Mouse (Mus musculus): ENCODE data around the gene Drg1. TPM values are rescaled to one million over a fixed set of nuclear protein-coding genes. Genes with fewer than 3 reads are reported as not detected.
"Not testable (repeated sequence)": the region's sequence is repeated elsewhere in the genome, so short reads cannot be mapped to it uniquely, and the experiment has no call there.

Drg1 gene
- polyA plus RNA-seq, 1 experiment from 2014 or later = 249 TPM

- not testable (repeated sequence) for H3K4me3 ChIP-seq (ENCODE audit: low read length); H3K4me2 ChIP-seq (replicated peaks; ENCODE audit: low read depth, low read length); H3K4me1 ChIP-seq (ENCODE audit: insufficient read depth, low read length); H3K9me3 ChIP-seq (ENCODE audit: low read length); H3K36me3 ChIP-seq (ENCODE audit: insufficient read depth, low read length); ATAC-seq (ENCODE audit: low FRiP score, low TSS enrichment); H3K27ac ChIP-seq (ENCODE audit: low read length); H3K9ac ChIP-seq (replicated peaks; ENCODE audit: low read length); H3K27me3 ChIP-seq (ENCODE audit: insufficient read depth, low read length)
- 84% methylated on average over 7 of the region's 7 CpGs for WGBS
Measured at GRCm38 (mm10) chr11:3179726-3180092, 86.5 kb downstream of the Drg1 start.

DNA sequence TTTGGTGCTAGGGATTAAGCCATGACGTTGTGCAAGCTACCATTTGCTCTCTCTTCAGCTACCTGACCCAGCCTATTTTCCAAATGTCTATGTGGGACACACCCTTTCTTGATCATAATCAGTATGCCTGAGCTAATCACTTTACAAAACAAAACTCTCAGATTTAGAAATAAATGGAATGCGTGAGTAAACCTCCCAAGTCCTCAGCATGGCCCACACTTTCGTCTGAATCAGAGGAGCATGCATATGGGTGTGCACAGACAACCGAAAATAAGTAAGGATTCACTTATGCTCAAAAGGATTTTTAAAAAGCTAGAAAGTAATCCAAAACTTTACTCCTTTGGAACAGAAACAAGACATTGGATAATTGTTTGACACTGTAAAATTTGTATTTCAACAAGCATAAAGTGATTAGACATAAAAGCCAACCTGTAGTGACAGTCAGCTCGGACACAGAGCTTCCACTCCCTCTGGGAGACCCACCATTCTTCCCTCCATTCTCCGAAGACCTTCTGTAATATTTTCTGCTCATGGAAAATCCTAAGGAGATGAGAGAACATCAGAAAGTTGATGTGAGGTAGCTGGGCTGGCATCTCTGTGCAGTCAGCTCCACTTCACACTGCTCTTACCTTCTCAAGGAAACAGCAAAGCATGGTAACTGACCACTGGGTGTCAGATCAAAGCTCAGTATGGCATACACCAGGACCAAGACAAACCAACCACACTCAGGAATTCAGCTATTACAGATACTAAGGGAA is 87.1 kb downstream of the Drg1 start:
- not testable (repeated sequence) for H3K27ac ChIP-seq (ENCODE audit: low read length); ATAC-seq (ENCODE audit: low FRiP score, low TSS enrichment); H3K9ac ChIP-seq (replicated peaks; ENCODE audit: low read length); H3K4me2 ChIP-seq (replicated peaks; ENCODE audit: low read depth, low read length); H3K4me1 ChIP-seq (ENCODE audit: insufficient read depth, low read length); H3K4me3 ChIP-seq (ENCODE audit: low read length); H3K27me3 ChIP-seq (ENCODE audit: insufficient read depth, low read length); H3K36me3 ChIP-seq (ENCODE audit: insufficient read depth, low read length); H3K9me3 ChIP-seq (ENCODE audit: low read length)
- WGBS = 82% methylated on average over 6 of the region's 6 CpGs

- 77% methylated on average over 11 of the region's 11 CpGs for WGBS
- peak; percentile 50; the same call in 1 of the 2 replicates for ATAC-seq (ENCODE audit: low FRiP score, low TSS enrichment)
- not testable (repeated sequence) for H3K9ac ChIP-seq (replicated peaks; ENCODE audit: low read length)
Measured at GRCm38 (mm10) chr11:3173425-3174318, 92.5 kb downstream of the Drg1 start.

GRCm38 (mm10) chr11:3172526-3172925 is 93.7 kb downstream of the Drg1 start:
- H3K9ac ChIP-seq (replicated peaks; ENCODE audit: low read length); H3K27me3 ChIP-seq (ENCODE audit: insufficient read depth, low read length); H3K36me3 ChIP-seq (ENCODE audit: insufficient read depth, low read length); H3K9me3 ChIP-seq (ENCODE audit: low read length); H3K4me2 ChIP-seq (replicated peaks; ENCODE audit: low read depth, low read length); H3K27ac ChIP-seq (ENCODE audit: low read length); H3K4me1 ChIP-seq (ENCODE audit: insufficient read depth, low read length); ATAC-seq (ENCODE audit: low FRiP score, low TSS enrichment); H3K4me3 ChIP-seq (ENCODE audit: low read length): not testable (repeated sequence)
- WGBS = 57% methylated on average over 4 of the region's 6 CpGs

More at GRCm38 (mm10) chr11:3173425-3174318, 92.5 kb downstream of the Drg1 start:
- not testable (repeated sequence) for H3K27me3 ChIP-seq (ENCODE audit: insufficient read depth, low read length); H3K9me3 ChIP-seq (ENCODE audit: low read length); H3K4me3 ChIP-seq (ENCODE audit: low read length); H3K4me2 ChIP-seq (replicated peaks; ENCODE audit: low read depth, low read length); H3K27ac ChIP-seq (ENCODE audit: low read length); H3K4me1 ChIP-seq (ENCODE audit: insufficient read depth, low read length); H3K36me3 ChIP-seq (ENCODE audit: insufficient read depth, low read length)

DNA sequence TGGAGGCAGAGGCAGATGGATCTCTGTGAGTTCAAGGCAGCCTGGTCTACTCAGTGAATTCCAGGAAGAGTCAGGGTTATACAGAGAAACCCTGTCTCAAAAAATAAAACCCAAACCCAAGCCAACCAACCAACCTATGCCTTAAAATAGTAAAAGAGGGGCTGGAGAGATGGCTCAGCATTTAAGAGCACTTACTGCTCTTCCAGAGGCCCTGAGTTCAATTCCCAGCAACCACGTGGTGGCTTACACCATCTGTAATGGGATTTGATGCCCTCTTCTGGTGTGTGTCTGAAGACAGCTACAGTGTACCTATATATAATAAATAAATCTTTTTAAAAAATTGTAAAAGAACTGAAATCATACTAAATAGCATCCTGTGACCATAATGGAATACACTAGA is 94.3 kb downstream of the Drg1 start:
- H3K9me3 ChIP-seq (ENCODE audit: low read length); ATAC-seq (ENCODE audit: low FRiP score, low TSS enrichment); H3K4me2 ChIP-seq (replicated peaks; ENCODE audit: low read depth, low read length); H3K27ac ChIP-seq (ENCODE audit: low read length); H3K4me3 ChIP-seq (ENCODE audit: low read length); H3K4me1 ChIP-seq (ENCODE audit: insufficient read depth, low read length); H3K9ac ChIP-seq (replicated peaks; ENCODE audit: low read length); H3K27me3 ChIP-seq (ENCODE audit: insufficient read depth, low read length); H3K36me3 ChIP-seq (ENCODE audit: insufficient read depth, low read length): not testable (repeated sequence)
- WGBS = 61% methylated on average over 1 of the region's 1 CpGs

DNA sequence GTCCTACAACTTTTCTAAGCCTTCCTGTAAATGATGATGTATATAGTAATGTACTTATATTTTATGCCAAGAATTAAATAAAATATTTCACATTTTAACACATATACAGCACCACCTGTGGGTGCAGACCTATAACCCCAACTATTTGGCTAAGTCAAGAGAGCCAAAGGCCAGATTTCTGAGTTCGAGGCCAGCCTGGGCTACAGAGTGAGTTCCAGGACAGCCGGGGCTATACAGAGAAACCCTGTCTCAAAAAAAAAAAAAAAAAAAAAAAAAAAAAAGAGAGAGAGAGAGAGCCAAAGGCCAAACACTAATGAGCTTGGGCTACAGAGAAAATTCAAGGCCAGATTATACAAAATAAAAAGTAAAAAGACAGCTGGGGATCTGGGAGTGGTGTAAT is 97.2 kb downstream of the Drg1 start:
- not testable (repeated sequence) for H3K4me1 ChIP-seq (ENCODE audit: insufficient read depth, low read length); H3K27me3 ChIP-seq (ENCODE audit: insufficient read depth, low read length); H3K9ac ChIP-seq (replicated peaks; ENCODE audit: low read length); H3K9me3 ChIP-seq (ENCODE audit: low read length); H3K4me3 ChIP-seq (ENCODE audit: low read length); H3K27ac ChIP-seq (ENCODE audit: low read length); H3K4me2 ChIP-seq (replicated peaks; ENCODE audit: low read depth, low read length); H3K36me3 ChIP-seq (ENCODE audit: insufficient read depth, low read length)
- WGBS = 75% methylated on average over 2 of the region's 2 CpGs
- ATAC-seq (ENCODE audit: low FRiP score, low TSS enrichment) = peak; percentile 36; the same call in 1 of the 2 replicates

GRCm38 (mm10) chr11:3167571-3168001 is 98.6 kb downstream of the Drg1 start:
- ATAC-seq (ENCODE audit: low FRiP score, low TSS enrichment); H3K36me3 ChIP-seq (ENCODE audit: insufficient read depth, low read length); H3K4me2 ChIP-seq (replicated peaks; ENCODE audit: low read depth, low read length); H3K27ac ChIP-seq (ENCODE audit: low read length); H3K4me1 ChIP-seq (ENCODE audit: insufficient read depth, low read length); H3K4me3 ChIP-seq (ENCODE audit: low read length); H3K27me3 ChIP-seq (ENCODE audit: insufficient read depth, low read length); H3K9ac ChIP-seq (replicated peaks; ENCODE audit: low read length): not testable (repeated sequence)
- WGBS = 77% methylated on average over 4 of the region's 4 CpGs
- H3K9me3 ChIP-seq (ENCODE audit: low read length) = peaks cover 11% of the 10 kb centered on the region

- H3K9ac ChIP-seq (replicated peaks; ENCODE audit: low read length); H3K36me3 ChIP-seq (ENCODE audit: insufficient read depth, low read length); H3K27me3 ChIP-seq (ENCODE audit: insufficient read depth, low read length); H3K4me2 ChIP-seq (replicated peaks; ENCODE audit: low read depth, low read length); H3K4me1 ChIP-seq (ENCODE audit: insufficient read depth, low read length); H3K27ac ChIP-seq (ENCODE audit: low read length); ATAC-seq (ENCODE audit: low FRiP score, low TSS enrichment); H3K4me3 ChIP-seq (ENCODE audit: low read length): not testable (repeated sequence)
- WGBS = 87% methylated on average over 4 of the region's 4 CpGs
- H3K9me3 ChIP-seq (ENCODE audit: low read length) = peaks cover 14% of the 10 kb centered on the region
Measured at GRCm38 (mm10) chr11:3167129-3167528, 99.1 kb downstream of the Drg1 start.

DNA sequence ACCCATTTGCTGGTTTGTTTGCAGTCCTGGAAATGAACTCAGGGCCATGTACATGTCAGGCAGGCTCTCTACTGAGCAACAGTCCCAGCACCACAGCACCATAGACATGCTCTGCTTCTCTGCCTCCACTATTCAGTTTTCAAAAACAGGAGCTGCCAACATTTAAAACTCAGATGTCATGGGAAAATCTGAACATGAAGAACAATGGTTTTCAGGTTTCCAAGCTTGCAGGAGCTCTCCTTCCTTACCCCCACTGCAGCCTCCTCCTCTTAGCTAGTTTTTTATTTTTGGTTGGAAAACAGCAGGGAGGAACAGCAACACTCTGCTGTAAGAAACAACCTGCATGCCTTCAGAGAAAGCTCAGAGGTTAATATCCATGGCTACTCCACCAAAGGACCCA is 99.9 kb downstream of the Drg1 start:
- not testable (repeated sequence) for H3K27ac ChIP-seq (ENCODE audit: low read length); H3K27me3 ChIP-seq (ENCODE audit: insufficient read depth, low read length); H3K36me3 ChIP-seq (ENCODE audit: insufficient read depth, low read length); H3K4me1 ChIP-seq (ENCODE audit: insufficient read depth, low read length); H3K4me3 ChIP-seq (ENCODE audit: low read length); H3K9ac ChIP-seq (replicated peaks; ENCODE audit: low read length); H3K4me2 ChIP-seq (replicated peaks; ENCODE audit: low read depth, low read length); ATAC-seq (ENCODE audit: low FRiP score, low TSS enrichment)
- peaks cover 15% of the 10 kb centered on the region for H3K9me3 ChIP-seq (ENCODE audit: low read length)

DNA sequence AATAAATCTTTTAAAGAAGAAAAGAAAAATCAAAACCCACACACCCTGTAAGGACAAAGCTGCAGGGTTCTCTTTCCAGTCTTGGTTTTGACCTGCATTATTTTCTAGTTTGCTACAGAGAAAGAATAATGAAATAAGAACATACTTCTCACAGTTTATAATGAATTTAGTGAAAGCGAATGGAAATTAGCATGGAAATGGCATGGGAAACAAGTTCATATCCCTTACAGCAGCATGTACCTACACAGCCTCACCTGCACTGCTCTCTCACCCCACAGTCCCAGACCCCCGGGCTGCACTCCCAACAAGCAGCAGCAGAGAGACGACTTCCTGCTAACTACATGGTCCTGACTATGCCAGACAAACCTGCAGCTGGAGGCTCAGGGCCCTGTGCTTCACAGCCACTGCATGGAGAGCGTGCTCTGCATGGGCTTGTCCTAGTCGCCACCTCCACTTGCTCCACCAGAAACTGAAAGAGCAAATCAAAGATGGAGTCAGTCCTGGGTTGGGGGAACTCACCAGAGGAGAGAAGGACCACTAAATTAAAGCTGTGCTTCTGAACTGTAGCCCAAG is 100.9 kb downstream of the Drg1 start:
- 85% methylated on average over 2 of the region's 5 CpGs for WGBS
- not testable (repeated sequence) for H3K9ac ChIP-seq (replicated peaks; ENCODE audit: low read length); H3K36me3 ChIP-seq (ENCODE audit: insufficient read depth, low read length); H3K4me2 ChIP-seq (replicated peaks; ENCODE audit: low read depth, low read length); H3K27me3 ChIP-seq (ENCODE audit: insufficient read depth, low read length); H3K27ac ChIP-seq (ENCODE audit: low read length); H3K4me3 ChIP-seq (ENCODE audit: low read length); H3K4me1 ChIP-seq (ENCODE audit: insufficient read depth, low read length)
- H3K9me3 ChIP-seq (ENCODE audit: low read length) = peaks cover 16% of the 10 kb centered on the region
- ATAC-seq (ENCODE audit: low FRiP score, low TSS enrichment) = peak; percentile 25
